Mouse (Mus musculus): ENCODE data around the gene Pcnx2.

Gene Pcnx2

GRCm38 (mm10) chr8:125897388-125897787 is 729 bp downstream of the Pcnx2 start:
- no peak for DNase-seq (ENCODE audit: low spot score)

DNA sequence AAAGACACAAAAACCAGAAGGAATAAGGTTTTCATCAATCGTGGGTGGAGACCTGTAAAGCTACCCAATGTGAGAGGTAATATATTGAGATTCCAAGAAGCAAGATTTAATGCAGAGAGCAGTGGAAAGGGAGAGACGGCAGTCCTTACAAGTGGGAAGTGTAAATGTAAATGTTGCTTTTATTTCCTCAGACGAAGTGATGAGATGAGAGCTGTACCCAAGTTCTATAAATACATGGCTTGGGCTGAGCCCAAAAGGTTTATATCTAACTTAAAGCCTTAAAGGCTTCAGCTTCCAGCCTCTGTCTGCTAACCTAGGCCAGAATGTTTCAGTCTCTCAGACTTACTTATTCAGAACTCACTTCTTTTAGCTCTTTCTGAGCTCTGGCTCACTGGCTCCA is 8.2 kb downstream of the Pcnx2 start:
- no peak for DNase-seq (ENCODE audit: low spot score)

DNA sequence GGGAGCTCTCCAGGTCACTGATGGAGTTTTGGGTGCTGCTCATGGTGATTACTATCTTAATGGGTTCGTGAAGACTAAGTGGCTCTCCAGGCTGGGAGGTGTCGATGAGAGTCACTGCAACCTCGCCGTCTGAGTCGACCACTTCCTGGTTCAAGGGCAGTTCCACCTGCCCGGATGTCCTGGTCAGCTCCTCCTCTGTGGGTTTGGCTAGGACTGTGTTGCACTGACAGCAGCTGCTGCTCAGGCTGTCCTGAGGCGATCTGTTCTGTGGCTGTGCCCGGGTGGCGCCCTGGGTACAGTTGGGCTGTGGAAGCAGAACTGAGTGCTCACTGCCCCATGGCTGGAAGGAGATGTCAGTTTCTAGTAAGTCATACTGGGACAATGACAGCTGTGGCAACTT is 10.6 kb downstream of the Pcnx2 start:
- DNase-seq (ENCODE audit: low spot score) = no peak

- DNase-seq (ENCODE audit: low spot score) = no peak
These were observed 17.7 kb downstream of the Pcnx2 start for GRCm38 (mm10) chr8:125880447-125880846.

DNA sequence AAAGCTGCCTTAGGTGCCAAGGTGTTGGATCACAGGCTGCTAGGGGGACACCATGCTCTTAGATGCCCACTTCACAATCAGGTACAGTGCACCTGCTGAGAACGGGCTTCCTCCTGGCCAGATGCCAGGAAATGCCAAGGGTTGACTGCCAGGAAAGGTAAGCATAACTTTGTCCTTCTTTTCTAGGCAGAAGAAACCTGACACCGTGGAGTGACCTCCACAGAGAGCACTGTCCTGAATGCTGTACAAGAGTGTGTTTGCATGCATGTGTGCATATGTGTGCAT is 24.9 kb downstream of the Pcnx2 start:
- no peak for DNase-seq (ENCODE audit: low spot score)

DNA sequence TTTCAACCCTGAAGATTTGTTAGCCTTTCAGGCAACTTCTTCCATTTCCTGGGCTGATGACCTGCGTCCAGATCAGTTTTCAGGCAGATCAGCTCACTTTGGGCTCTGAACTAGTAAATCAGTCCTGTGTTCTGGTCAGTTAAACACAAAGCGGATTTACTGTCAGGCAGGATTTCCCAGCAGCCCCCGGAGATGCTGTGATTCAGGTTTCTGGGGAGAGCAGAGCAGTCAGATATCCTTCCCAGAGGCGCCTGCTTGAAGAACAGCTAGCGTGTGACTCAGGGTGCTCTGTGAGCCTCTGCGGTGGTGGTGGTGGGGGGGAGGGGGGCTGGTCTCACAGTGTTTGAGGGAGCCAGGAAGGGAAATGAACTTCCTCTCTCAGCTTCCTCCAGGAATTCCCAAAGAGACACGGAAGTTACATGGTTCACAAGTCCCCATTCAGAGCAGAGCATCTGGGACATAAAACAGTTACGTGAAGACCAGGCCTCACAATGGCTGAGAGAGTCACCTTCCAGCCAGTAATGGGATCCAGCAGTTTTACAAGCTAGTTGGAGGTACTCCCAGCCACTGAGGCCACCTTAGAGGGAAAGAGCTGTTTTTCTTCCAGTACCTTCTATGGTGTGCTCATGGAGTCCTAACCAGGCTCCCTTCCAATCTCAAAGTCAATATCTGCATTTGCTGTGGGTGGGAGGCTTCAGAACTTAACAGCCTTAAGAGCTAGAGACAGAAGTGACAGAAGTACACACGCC is 25.4 kb downstream of the Pcnx2 start:
- DNase-seq (ENCODE audit: low spot score) = no peak

DNA sequence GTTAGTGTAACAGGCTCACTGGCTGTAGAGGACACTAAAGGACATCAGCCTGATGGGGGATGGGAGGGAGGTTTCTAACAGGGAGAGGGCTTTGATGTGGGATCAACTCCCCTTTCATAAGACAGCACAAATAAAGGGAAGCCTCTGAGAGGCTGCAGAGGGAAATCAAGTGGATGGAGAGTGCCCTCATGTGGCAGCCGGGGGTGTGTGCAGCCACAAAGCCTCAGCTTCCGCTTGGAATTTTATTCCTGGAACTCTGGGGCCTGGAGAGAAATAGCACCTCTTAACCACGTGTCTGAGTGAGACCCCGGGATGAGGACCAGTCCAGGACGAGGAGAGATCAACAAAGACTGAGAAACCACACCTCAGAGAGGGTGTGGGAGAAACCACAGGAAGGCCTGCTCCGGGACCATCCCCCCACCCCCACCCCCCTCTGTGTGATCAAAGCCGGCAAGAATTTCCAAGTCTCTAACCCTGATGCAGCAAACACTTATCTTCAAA is 27.2 kb downstream of the Pcnx2 start:
- peak; percentile 74 for DNase-seq (ENCODE audit: low spot score)

DNA sequence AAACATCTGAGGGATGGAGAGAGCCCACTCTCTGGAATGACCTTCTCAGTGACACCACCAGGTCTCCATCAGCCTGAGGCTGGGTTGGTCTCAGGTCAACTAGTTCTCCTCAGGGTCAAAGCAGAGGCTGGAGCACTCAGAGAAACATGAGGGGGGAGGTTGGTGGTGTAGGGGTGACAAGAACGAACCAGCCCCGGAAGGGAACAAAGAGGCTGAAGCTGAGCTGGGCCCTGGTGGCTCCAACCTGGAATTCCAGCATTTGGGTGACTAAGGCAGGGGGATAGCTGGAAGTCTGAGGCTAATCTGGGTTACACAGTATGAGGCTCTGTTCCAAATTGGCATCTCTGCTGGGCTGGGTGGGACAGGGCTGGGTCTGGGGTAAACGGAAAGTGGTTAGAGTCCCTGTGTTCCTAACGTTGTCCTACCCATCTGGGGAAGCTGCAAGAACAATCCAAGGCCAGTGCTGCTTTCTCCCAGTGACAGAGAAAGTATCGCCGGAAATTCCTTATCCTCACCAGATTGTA is 27.9 kb downstream of the Pcnx2 start:
- DNase-seq (ENCODE audit: low spot score) = no peak

DNA sequence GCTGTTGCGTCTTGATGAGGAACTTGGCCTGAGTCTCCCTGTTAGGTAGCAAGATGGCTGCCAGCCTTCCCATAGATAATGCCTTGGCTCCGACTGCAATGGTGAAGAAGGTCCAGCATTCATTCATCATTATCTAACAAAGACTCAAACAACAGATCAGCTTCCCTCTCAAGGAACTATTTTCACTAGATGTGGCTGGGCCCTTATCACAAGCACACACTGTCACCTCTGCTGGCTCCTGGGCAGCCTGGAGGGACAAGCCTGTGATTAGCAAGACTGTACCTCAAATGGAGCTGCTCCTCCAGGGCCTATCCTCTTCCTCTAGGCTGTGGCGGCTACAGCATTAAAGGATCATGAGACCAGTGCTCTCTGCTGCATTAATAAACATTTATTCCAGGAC is 28.4 kb downstream of the Pcnx2 start:
- DNase-seq (ENCODE audit: low spot score) = no peak

- DNase-seq (ENCODE audit: low spot score) = peak; percentile 37
These were observed 29.6 kb downstream of the Pcnx2 start for GRCm38 (mm10) chr8:125868552-125868951.

DNA sequence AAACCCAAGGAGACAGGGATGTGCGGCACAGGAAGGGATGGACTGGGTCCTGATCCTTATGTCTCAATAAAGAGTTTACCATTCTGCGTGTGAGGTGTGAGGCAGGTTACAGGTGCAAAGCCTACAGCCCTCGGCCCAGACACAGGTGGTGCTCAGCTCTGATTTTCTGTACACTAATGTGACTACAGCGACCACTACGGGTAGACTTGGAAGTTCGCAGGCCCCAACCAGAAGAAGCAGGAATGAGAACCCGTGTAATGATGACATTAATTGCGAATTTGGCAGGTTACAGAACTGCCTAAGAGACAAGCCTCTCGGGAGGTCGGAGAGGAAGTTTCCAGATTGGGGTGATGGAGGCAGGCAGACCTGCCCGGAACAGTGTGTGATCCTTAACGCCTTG is 32.0 kb downstream of the Pcnx2 start:
- no peak for DNase-seq (ENCODE audit: low spot score)

DNA sequence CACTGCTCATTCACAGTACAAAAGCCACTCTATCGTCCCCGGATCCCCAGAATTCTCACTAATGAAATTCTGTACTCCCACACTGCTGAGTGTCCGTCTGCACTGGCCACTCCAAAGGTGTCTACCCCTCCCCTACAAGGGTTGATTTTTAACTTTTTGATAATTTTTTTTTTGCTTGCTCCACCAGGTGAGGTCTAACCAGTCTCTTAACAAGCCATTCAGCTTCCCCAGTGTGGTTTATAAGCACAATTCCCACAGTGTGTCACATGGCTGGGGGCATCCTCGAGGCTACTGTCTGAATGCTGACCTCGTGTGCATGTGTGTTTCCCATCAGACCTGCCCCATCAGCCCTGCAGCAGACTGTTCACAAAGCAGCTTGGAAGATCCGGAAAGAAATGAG is 40.9 kb downstream of the Pcnx2 start:
- DNase-seq (ENCODE audit: low spot score) = peak; percentile 65

- no peak for DNase-seq (ENCODE audit: low spot score)
These were observed 42.0 kb downstream of the Pcnx2 start for GRCm38 (mm10) chr8:125856160-125856559.

GRCm38 (mm10) chr8:125854379-125854778 is 43.7 kb downstream of the Pcnx2 start:
- no peak for DNase-seq (ENCODE audit: low spot score)

- DNase-seq (ENCODE audit: low spot score) = no peak
These were observed 44.8 kb downstream of the Pcnx2 start for GRCm38 (mm10) chr8:125853300-125853699.

DNA sequence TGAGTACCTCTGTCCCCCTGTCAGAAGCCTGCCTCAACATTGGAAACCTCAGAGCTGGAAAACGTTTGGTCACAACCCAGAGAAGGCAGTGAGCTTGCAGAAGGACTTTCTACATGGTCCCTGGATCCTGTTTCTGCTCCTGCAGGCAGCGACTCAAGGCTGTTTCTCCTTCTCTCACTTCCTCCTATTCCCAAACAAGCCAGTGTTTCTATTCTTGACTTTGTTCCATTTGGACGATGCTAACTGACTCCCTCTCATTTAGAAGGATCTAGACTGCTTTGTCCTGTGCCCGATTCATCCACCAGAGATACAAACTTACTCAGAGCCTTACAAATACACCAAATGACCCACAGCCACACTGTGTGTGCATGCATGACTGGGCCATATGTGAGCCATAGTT is 48.9 kb downstream of the Pcnx2 start:
- DNase-seq (ENCODE audit: low spot score) = no peak

DNA sequence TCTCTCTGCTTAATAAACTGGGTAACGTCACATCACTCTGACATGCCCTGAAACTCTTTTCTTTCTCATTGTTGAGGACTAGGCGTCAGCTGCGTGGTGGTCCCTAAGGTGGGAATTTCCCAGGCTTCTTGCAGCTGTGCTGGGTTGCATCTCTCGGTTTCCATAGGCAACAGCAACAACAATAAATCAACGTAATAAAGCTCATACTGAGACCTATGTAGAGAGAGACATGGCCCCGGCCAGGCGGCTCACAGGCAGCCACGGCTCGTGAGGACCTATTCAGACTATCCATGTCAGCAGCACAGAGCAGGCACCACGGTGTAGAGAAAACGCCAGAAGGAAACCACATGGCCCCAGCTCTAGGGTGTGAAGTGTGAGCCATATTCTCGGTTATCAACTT is 50.3 kb downstream of the Pcnx2 start:
- DNase-seq (ENCODE audit: low spot score) = no peak

- no peak for DNase-seq (ENCODE audit: low spot score)
These were observed 52.8 kb downstream of the Pcnx2 start for GRCm38 (mm10) chr8:125845281-125845680.

GRCm38 (mm10) chr8:125843122-125843836 is 54.8 kb downstream of the Pcnx2 start:
- no peak for DNase-seq (ENCODE audit: low spot score)

GRCm38 (mm10) chr8:125842158-125842557 is 56.0 kb downstream of the Pcnx2 start:
- DNase-seq (ENCODE audit: low spot score) = peak; percentile 58

GRCm38 (mm10) chr8:125824688-125825087 is 73.4 kb downstream of the Pcnx2 start:
- DNase-seq (ENCODE audit: low spot score) = no peak

- no peak for DNase-seq (ENCODE audit: low spot score)
These were observed 74.4 kb downstream of the Pcnx2 start for GRCm38 (mm10) chr8:125823719-125824118.

- DNase-seq (ENCODE audit: low spot score) = no peak
These were observed 76.1 kb downstream of the Pcnx2 start for GRCm38 (mm10) chr8:125822065-125822464.

DNA sequence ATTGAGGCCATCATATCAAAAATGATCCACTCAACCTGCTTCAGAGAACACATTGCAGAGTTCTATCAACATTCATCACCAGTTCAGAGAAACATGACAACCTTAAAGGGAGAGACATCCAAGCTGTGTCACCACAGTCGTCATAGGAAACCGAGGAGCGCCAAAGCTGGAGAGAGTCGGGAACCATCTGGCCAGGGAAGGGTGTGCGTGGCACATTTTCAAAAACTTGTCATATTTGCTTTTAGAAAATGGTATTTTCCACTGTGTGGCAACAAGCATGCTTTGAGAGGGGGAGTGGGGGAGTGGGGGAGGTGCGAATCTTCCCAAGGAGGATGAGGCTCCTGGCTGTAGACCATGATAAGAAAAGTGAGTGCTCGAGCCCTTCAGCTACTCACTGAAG is 78.3 kb downstream of the Pcnx2 start:
- DNase-seq (ENCODE audit: low spot score) = no peak
